Mouse (Mus musculus): ENCODE measurements around the gene Btf3.

Btf3 gene

GRCm38 (mm10) chr13:98336205-98336604, 19.4 kb upstream of the Btf3 start:
- DNase-seq: no peak

- DNase-seq: peak; percentile 39 to 75
Observed at GRCm38 (mm10) chr13:98332106-98332505, 15.3 kb upstream of the Btf3 start.

GRCm38 (mm10) chr13:98325034-98325433, 8.2 kb upstream of the Btf3 start:
- no peak for DNase-seq

- no peak for DNase-seq
Observed at GRCm38 (mm10) chr13:98317911-98318310, 1.1 kb upstream of the Btf3 start.

- DNase-seq: peak in 1 of 2 experiments; percentile 8
Observed at GRCm38 (mm10) chr13:98317246-98317677, 456 bp upstream of the Btf3 start.

GRCm38 (mm10) chr13:98316140-98316479, 696 bp downstream of the Btf3 start:
- DNase-seq: no peak

- peak; percentile 5 to 29 for DNase-seq
Observed at GRCm38 (mm10) chr13:98315124-98315523, 1.7 kb downstream of the Btf3 start.

- no peak for DNase-seq
Observed at GRCm38 (mm10) chr13:98313631-98314030, 3.2 kb downstream of the Btf3 start.

- DNase-seq: no peak
Observed at GRCm38 (mm10) chr13:98311597-98311996, 5.2 kb downstream of the Btf3 start.

- DNase-seq: no peak
Observed at GRCm38 (mm10) chr13:98308724-98309123, 8.1 kb downstream of the Btf3 start.

GRCm38 (mm10) chr13:98308004-98308403, 8.8 kb downstream of the Btf3 start:
- DNase-seq: no peak

GRCm38 (mm10) chr13:98306852-98307475, 9.8 kb downstream of the Btf3 start:
- no peak for DNase-seq

- DNase-seq: no peak
Observed at GRCm38 (mm10) chr13:98306393-98306792, 10.4 kb downstream of the Btf3 start.

- DNase-seq: no peak
Observed at GRCm38 (mm10) chr13:98305257-98305656, 11.5 kb downstream of the Btf3 start.

- peak; percentile 54 to 84 for DNase-seq
Observed at GRCm38 (mm10) chr13:98298833-98299758, 17.7 kb downstream of the Btf3 start.

- no peak for DNase-seq
Observed at GRCm38 (mm10) chr13:98297883-98298482, 18.8 kb downstream of the Btf3 start.

- DNase-seq: no peak
Observed at GRCm38 (mm10) chr13:98296072-98296471, 20.7 kb downstream of the Btf3 start.

- no peak for DNase-seq
Observed at GRCm38 (mm10) chr13:98291712-98292111, 25.1 kb downstream of the Btf3 start.

GRCm38 (mm10) chr13:98290719-98291118, 26.1 kb downstream of the Btf3 start:
- no peak for DNase-seq

GRCm38 (mm10) chr13:98280990-98281650, 35.7 kb downstream of the Btf3 start:
- DNase-seq: no peak

GRCm38 (mm10) chr13:98279686-98280085, 37.1 kb downstream of the Btf3 start, which contains the start of gene Gm21976:
Gm21976 (plus strand) TSS chr13:98279887.
- DNase-seq: no peak

GRCm38 (mm10) chr13:98277501-98277900, 39.3 kb downstream of the Btf3 start:
- no peak for DNase-seq

GRCm38 (mm10) chr13:98276253-98276652, 40.6 kb downstream of the Btf3 start:
- DNase-seq: no peak

All from kidney, postnatal 36 days (tissue).